Mouse (Mus musculus): ENCODE measurements around the gene Cep72. TPM values are rescaled to one million over a fixed set of nuclear protein-coding genes. Genes with fewer than 3 reads are reported as not detected.
"Not testable (repeated sequence)": the region's sequence is repeated elsewhere in the genome, so short reads cannot be mapped to it uniquely, and the experiment has no call there.

The Cep72 gene
- polyA plus RNA-seq, 1 experiment = 1.9 TPM

DNA sequence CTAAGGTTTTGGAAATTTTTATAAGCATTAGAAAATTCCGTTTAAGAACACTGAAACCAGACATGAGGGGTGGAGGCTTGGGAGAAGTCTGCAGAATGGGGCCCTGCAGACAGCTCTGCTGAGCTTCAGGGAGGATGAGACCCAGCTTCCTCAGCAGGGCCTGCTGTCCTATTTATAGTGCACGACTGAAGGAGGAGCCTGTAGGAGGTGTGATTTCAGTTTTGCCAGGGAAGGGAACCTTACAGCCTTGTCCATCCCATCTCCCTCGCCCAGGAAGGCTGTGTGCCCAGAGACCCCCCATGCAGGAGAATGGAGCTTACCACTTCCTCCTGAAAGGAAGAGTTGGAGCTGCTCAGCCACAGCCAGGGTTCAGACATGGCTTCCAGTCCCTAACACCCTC, 51.4 kb downstream of the Cep72 start:
- Histone ChIP-seq H3K4me3 (ENCODE audit: insufficient read depth, low read length) (peak overlapping the region; percentile 95), H3K4me1 (ENCODE audit: control insufficient read depth, insufficient read depth, low read length) (peaks cover 10% of the 10 kb centered on the region), H3K27ac (ENCODE audit: insufficient read depth, low read length) (peak overlapping the region; percentile 93)
- TF ChIP-seq POLR2A (IDR thresholded peaks at IDR 0.05; ENCODE audit: extremely low read depth, insufficient read depth, low read length) (peak; percentile 87), CTCF (IDR thresholded peaks at IDR 0.05; ENCODE audit: extremely low read depth, insufficient read depth, low read length) (no peak)

DNA sequence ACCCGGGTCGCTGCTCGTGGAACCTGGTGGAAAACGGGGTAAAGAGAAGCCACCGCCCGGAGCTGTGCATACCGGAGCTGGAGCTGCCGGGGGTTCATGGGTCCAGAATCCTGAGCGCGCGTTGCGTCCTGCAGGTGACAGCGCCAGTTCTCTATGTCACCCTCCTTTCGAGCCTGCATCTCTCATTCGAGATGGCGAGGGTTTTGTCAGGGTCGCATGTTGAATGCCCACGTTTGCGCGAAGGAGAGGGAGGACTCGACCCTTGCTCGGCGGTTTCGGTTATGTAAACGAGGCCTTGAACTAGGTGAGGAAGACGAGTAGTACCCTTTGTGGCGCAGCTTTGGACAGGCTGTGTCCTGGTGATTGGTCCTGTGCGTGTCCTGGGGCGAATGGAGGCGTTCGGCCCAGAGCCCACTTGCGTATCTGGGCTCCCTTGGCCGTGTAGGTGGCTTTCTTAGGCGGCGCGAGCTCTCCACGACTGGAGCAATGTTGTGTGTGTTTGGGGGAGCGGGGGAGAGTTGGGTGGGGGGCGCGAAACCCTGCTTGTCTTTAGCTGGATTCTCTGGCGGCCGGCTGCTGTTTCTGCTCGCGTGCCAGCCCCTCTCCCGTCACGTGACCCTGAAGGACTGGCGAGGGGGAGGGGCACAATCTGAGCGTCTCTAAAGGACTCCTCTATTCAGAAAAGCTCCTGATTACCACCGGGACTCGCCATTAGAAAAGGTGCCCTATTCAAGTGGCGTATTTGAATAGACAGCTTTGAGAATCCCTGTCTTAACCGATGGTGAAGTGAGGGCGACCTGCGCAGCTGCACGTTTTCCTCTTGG, 52.1 kb downstream of the Cep72 start:
- Histone ChIP-seq H3K4me3 (ENCODE audit: insufficient read depth, low read length) (peak overlapping the region; percentile 95), H3K27ac (ENCODE audit: insufficient read depth, low read length) (peak overlapping the region; percentile 93), H3K4me1 (ENCODE audit: control insufficient read depth, insufficient read depth, low read length) (peaks cover 9% of the 10 kb centered on the region)
- TF ChIP-seq POLR2A (IDR thresholded peaks at IDR 0.05; ENCODE audit: extremely low read depth, insufficient read depth, low read length) (no peak; the same call in 1 of the 2 replicates), CTCF (IDR thresholded peaks at IDR 0.05; ENCODE audit: extremely low read depth, insufficient read depth, low read length) (no peak)

DNA sequence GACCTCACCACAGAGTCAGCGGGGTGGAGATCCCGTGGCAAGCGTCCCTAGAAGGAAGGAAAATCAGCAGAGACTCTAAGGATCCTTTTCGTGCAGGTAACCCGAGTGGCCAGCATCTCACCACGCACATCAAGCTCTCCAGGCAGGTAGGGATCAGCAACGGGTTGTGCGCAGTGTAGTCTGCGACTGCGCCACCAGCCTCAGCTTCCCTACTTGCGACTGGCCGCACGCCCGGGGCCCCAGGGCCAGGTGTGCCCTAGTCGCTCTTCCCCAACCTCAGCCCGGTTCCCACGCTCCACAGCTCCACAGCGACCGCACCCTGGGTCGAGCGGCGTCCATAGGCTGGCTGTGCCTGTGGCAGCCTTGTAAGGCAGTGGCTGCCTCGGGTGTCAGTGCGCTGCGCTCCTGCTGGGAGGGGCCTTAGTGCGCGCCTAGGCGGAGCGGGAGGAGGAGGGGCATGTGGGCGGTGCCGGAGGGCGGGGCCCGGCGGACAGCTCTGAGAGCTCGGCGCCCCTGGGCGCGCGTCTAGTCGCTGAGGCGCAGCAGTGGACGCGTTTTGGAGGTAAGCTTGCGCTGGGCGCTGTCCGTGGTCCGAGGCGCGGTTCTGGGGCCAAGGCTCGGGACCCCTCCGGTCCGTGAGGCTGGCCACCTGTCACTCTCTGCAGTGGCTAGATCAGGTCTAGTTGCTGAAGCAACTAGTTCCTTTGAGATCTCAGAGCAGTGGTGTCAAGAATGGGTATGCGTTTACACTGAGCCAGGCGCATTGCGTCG, 53.0 kb downstream of the Cep72 start, which contains the start of gene Tppp:
TSS of gene Tppp (plus strand) at position 460 of the 771 bp plus-strand sequence.
- peak within 1 kb of the TSS; percentile 95 for H3K4me3 ChIP-seq (ENCODE audit: insufficient read depth, low read length)
- peak within 1 kb of the TSS; percentile 93 for H3K27ac ChIP-seq (ENCODE audit: insufficient read depth, low read length)
- TF ChIP-seq CTCF (IDR thresholded peaks at IDR 0.05; ENCODE audit: extremely low read depth, insufficient read depth, low read length) (no peak), POLR2A (IDR thresholded peaks at IDR 0.05; ENCODE audit: extremely low read depth, insufficient read depth, low read length) (peak; percentile 72)
- H3K4me1 ChIP-seq (ENCODE audit: control insufficient read depth, insufficient read depth, low read length) = peaks cover 9% of the 10 kb centered on the region

DNA sequence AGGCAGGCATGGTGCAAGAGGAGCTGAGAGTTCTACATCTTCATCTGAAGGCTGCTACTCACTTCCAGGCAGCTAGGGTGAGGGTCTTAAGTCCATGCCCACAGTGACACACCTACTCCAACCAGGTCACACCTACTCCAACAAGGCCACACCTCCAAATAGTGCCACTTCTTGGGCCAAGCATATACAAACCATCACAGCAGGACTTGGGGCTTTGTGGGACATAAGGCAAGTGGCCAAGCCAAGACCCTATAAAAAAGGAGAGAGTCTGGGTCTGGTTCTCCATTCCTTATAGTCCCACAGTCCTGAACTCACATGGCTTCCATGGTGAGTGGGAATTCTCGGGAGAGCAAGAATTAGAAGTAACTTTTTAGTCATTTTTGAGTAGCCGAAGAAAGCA, 53.9 kb downstream of the Cep72 start:
- H3K4me1 ChIP-seq (ENCODE audit: control insufficient read depth, insufficient read depth, low read length); H3K27ac ChIP-seq (ENCODE audit: insufficient read depth, low read length): not testable (repeated sequence)
- H3K4me3 ChIP-seq (ENCODE audit: insufficient read depth, low read length) = peak overlapping the region; percentile 95; the same call in 1 of the 2 replicates

DNA sequence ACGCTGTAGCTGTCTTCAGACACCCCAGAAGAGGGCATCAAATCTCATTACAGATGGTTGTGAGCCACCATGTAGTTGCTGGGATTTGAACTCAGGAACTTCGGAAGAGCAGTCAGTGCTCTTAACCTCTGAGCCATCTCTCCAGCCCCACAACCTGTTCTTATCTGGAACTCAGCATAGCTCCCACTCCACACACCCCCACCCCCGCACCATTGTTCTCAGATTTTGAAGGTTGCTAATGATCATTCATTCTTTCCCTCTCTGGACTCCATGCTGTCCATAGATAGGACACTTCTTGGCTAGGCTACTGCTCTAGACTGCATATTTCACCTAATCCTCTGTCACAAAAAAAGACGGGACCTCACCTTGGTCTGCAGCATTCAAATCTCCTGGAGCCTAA, 55.2 kb downstream of the Cep72 start:
- H3K27ac ChIP-seq (ENCODE audit: insufficient read depth, low read length); H3K4me1 ChIP-seq (ENCODE audit: control insufficient read depth, insufficient read depth, low read length); H3K4me3 ChIP-seq (ENCODE audit: insufficient read depth, low read length): not testable (repeated sequence)

DNA sequence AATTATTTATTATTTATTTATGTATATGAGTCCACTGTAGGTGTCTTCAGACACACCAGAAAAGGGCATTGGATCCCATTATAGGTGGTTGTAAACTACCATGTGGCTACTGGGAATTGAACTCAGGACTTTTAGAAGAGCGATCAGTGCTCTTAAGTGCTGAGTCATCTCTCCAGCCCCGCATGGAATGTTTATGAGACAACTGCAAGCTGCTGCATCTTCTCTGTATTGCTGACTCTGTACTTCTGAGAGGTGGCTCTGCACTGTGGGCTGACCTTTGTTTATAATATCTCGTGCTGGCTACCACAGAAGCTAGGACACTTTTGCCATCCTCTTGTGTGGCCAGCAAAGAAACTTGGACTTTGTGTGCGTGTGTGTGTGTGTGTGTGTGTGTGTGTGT, 60.6 kb downstream of the Cep72 start:
- Histone ChIP-seq H3K27ac (ENCODE audit: insufficient read depth, low read length) (no peak overlapping the region), H3K4me3 (ENCODE audit: insufficient read depth, low read length) (no peak overlapping the region), H3K4me1 (ENCODE audit: control insufficient read depth, insufficient read depth, low read length) (peaks cover 4% of the 10 kb centered on the region)
- TF ChIP-seq POLR2A (IDR thresholded peaks at IDR 0.05; ENCODE audit: extremely low read depth, insufficient read depth, low read length) = no peak
- TF ChIP-seq CTCF (IDR thresholded peaks at IDR 0.05; ENCODE audit: extremely low read depth, insufficient read depth, low read length) = no peak

DNA sequence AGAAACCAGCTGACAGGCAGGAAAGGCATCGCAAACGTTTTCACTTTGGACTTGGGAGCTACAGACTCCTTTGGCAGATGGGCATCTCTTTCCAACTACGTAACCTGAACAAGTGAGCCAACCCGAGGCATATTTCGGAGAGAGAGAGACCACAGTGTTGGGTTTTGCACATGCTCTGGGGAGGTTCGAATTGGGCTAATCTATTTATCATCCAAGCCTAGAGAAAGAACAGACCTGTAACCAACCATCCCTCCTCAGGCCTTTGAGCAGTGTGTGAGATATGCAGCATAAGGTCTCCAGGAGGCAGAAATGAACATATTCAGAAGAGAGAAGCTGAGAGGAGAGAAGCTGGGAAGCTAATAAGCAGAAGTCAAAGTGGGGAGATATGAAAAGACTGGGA, 61.1 kb downstream of the Cep72 start:
- Histone ChIP-seq H3K4me3 (ENCODE audit: insufficient read depth, low read length) (no peak overlapping the region), H3K4me1 (ENCODE audit: control insufficient read depth, insufficient read depth, low read length) (peaks cover 4% of the 10 kb centered on the region), H3K27ac (ENCODE audit: insufficient read depth, low read length) (no peak overlapping the region)
- TF ChIP-seq CTCF (IDR thresholded peaks at IDR 0.05; ENCODE audit: extremely low read depth, insufficient read depth, low read length) (no peak), POLR2A (IDR thresholded peaks at IDR 0.05; ENCODE audit: extremely low read depth, insufficient read depth, low read length) (no peak)

DNA sequence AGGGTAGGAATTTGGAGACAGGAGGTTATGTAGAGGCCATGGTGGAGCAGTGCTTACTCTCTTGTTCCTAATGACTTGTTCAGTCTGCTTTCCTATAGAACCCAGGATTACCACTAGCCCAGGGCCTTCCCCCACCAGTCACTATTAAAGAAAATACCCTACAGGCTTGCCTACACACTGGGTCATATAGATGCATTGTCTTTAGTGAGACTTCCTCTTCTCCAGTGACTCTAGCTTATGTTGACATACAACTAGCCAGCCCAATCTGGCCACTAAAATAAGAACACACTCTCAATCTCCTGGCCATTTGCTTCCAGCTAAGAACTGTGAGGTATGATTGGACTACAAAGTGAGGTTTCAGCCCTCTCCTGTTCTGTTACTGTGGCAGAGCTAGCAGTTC, 61.6 kb downstream of the Cep72 start:
- H3K4me3 ChIP-seq (ENCODE audit: insufficient read depth, low read length) = no peak overlapping the region
- H3K27ac ChIP-seq (ENCODE audit: insufficient read depth, low read length) = no peak overlapping the region
- TF ChIP-seq CTCF (IDR thresholded peaks at IDR 0.05; ENCODE audit: extremely low read depth, insufficient read depth, low read length) = no peak
- no peak for TF ChIP-seq POLR2A (IDR thresholded peaks at IDR 0.05; ENCODE audit: extremely low read depth, insufficient read depth, low read length)
- H3K4me1 ChIP-seq (ENCODE audit: control insufficient read depth, insufficient read depth, low read length) = peaks cover 4% of the 10 kb centered on the region

DNA sequence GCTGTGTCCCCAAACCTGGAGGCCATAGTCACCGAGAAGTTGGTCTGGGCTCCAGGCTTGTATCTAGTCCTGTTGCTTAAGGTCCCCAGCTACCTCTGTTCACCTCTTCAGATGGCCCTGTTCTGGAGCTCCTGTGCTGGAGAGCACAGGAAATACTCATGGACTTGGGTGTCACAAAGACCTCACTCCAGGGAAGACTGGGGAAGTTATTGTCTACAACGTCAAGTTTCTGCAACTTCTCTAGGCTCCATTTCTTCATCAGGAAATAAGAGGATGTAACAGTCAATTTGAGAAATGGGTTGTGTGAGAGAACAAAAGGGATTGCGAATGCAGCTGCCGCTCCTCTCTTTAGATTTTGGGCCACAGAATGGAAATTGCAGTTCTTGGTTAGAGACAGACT, 65.6 kb downstream of the Cep72 start:
- no peak overlapping the region for H3K27ac ChIP-seq (ENCODE audit: insufficient read depth, low read length)
- H3K4me3 ChIP-seq (ENCODE audit: insufficient read depth, low read length) = no peak overlapping the region
- TF ChIP-seq POLR2A (IDR thresholded peaks at IDR 0.05; ENCODE audit: extremely low read depth, insufficient read depth, low read length) = no peak
- no peak for TF ChIP-seq CTCF (IDR thresholded peaks at IDR 0.05; ENCODE audit: extremely low read depth, insufficient read depth, low read length)

DNA sequence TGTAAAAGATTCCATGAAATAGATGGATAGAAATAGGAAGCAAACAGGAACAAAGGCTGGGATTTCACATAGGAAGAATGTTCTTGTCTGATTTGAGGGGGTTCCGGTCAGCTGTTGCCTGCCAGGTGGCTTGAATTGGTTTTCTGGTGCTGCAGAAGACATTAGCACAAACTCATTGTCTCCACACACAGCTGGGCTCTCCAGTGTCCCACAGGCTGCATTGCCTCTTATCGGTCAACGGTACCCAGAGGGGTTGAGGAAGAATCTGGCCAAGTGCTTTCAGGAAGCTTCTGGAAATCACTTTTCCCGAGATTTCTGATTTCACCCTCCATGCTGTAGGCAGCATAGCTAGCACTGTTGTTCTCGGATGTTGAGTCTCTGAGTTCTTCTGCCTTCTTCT, 70.8 kb downstream of the Cep72 start:
- no peaks in the 10 kb centered on the region for H3K4me1 ChIP-seq (ENCODE audit: control insufficient read depth, insufficient read depth, low read length)
- H3K27ac ChIP-seq (ENCODE audit: insufficient read depth, low read length) = no peak overlapping the region
- TF ChIP-seq CTCF (IDR thresholded peaks at IDR 0.05; ENCODE audit: extremely low read depth, insufficient read depth, low read length) (no peak), POLR2A (IDR thresholded peaks at IDR 0.05; ENCODE audit: extremely low read depth, insufficient read depth, low read length) (no peak)
- no peak overlapping the region for H3K4me3 ChIP-seq (ENCODE audit: insufficient read depth, low read length)

More for the DNA sequence above, 65.6 kb downstream of the Cep72 start:
- peaks cover 4% of the 10 kb centered on the region for H3K4me1 ChIP-seq (ENCODE audit: control insufficient read depth, insufficient read depth, low read length)

Data from cortical plate, adult 2 months (tissue).